Mouse (Mus musculus): ENCODE data around the gene Slc38a8.

The Slc38a8 gene

DNA sequence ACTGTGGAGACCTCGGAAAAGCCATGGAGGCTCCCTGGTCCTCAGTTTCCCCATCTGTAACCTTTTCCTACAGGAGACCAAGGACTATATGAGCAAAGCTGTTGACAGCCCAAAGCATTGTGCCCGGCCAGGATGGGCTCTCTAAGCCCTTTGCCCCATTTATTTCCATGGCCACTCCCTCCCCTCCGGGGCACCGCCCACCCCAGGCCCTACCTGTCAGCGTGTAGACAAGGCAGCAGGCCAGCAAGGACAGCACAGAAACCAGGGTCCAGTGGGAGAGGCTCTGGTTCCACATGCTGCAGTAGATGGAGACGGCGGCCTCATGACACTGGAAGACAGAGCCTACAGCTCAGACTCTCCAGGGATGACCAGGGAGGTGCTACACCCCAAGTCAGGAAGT, 14.4 kb downstream of the Slc38a8 start:
- no peak for DNase-seq (ENCODE audit: low spot score in 2 of 2)

DNA sequence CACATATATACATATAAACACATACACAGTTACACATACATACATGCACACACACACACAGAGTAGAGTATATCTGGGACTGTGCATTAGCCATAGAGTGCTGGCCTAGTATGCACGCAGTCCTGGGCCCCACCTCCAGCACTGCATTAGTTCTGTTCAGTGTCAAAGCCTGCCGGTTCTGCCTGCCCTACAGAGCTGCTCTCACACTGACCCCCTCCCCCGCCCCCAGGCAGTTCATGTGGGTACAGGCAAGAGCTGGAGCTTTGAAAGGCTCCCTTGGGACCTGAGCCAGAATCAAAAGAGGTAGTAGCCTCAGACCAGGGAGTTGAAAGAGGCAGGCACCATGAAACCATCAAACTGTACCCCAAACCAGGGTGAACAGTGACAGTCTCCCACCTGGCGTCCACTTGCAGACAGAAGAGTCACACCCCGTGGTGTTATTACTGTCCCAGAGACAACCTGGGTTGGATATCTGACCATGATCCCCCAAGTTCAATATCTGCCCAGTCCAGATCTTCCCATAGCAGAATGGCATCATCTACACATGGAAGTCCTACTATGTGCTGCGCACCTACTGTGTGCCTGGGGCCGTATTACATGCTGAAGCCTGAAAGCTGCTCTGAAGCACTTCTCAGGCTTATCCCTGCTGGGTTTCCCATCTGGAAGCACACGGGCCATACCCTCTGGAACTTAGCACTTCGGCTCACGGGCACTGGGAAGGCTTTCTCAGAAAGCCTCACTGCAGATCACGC, 17.2 kb downstream of the Slc38a8 start:
- DNase-seq (ENCODE audit: low spot score in 2 of 2) = no peak

DNA sequence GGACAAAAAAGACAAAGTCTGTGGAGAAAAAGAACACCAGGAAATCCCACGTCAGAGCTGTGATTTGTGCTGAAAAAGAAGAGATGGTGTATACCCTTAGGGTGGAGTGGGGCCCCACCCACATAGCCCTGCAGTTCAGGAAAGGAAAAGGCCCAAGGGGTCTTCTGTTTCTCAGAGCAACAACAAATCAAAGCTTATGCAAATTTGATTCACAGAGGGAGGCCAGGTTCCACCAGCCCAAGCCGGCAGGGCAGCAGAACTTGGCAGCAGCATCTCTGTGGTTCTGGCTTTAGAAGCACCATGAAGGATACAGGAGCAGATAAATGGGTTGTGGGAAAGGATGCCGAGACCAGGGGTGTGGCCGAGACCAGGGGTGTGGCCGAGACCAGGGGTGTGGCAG, 22.8 kb downstream of the Slc38a8 start:
- no peak for DNase-seq (ENCODE audit: low spot score in 2 of 2)

DNA sequence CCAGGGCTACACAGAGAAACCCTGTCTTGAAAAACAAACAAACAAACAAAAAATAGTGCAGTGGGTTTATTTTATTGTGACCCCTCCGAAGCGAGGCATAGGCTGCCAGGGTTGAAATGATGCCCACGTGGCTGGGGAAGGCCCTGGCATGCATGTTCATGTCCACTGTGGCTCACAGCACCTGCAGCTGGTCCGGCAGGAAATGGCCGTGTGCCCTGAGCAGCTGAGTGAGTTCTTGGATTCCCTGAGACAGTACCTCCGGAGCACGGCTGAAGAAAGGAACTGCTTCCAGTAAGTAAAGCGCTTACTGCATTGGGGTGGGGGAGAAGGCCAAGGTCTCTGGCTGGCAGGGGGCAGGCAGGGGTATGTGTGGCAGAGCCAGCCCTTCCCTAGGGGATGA, 33.4 kb downstream of the Slc38a8 start:
- no peak for DNase-seq (ENCODE audit: low spot score in 2 of 2)

DNA sequence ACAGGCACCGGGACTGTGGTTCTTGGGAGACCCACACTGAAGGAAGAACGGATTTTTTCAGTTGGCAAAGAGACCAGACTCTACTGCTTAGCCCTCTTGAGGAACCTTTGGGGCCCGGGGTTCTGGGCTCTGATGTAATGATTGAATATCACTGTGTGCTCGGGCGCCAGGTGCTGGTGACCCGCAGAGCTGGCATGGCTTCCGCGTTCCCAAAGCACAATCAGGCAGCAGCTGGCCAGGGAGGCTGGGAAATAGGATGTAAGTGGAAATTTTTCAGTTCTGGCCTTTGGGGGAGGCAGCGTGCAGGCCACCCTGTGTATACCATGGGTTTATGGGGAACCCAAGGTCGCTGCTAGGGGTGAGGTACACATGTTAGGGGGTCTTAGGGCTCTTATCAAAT, 34.7 kb downstream of the Slc38a8 start:
- no peak for DNase-seq (ENCODE audit: low spot score in 2 of 2)

DNA sequence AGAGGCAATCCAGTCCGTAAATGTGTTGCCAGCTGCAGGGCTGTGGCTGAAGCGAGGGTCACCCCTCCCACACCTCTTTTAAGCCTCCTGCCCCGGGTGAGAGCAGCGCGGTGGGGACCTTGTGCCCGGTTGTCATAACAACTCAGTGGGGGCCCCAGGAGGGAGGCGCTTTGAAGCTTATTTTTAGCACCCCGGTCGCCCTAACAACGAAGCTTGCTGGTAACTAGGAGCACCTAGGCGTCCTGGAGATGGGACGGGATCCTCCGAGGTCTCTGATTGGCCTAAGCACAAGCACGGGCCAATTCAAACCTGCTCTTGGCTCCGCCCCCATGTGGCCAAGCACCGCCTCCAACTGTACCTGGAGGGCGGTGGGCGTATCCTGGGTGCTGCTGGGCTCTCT, 35.4 kb downstream of the Slc38a8 start:
- DNase-seq (ENCODE audit: low spot score in 2 of 2) = no peak

DNA sequence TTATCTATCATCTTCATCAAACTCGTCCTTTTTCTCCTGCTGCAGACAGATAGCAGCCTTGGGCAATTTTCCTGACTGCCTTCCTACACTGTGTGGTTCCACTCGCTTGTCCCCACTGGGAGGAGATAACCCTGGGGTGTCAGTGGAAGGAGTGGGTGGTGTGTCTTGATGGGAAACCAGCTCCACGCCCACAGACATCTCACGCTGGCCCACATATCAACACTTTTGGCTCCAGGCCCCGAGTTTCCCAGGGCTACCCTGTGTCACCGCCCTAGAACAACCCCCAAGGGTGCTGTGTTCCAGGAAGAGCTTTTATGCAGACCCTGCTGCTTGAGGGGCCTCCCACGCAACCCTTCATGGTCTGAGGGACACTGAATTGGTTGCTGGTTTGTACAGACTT, 37.8 kb downstream of the Slc38a8 start:
- DNase-seq (ENCODE audit: low spot score in 2 of 2) = no peak

DNA sequence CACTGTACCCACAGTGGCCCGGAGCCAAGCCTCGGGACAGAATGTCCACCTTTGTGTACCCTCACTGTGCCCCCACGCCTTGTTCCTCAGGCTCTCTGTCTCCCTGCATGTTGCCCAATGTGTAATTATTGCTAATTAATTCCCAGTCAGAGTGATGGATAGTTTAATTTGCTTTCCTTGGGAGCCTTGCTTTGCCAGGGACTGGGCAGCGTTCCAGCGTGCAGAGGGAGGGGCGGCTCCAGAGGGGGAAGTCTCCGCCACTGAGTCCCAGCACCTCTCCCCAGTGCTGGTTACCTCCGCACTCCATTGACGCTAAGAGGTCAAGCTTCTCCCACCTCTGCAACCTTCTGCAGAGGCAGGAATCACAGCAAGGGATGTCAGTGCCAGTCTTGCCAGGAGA, 40.1 kb downstream of the Slc38a8 start:
- DNase-seq (ENCODE audit: low spot score in 2 of 2) = no peak

DNA sequence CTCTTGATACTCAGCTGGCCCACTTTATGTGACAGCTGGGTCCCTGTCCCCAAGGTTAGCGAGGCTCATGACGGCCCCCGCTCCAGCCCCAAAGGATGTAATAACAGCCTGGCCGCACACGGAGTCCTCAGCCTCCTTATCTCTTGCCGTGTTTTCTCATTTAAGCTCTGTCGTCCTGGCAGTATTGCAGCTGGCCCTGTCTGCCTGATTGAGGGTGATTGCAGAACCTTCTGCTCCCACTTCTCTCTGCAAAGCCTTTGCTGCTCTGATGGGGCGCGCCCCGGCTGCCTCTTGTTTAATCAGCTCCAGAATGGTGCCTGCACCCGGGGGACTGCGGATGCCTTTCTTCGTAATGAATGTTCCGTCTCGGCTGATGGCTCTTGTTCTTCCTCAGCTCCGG, 41.8 kb downstream of the Slc38a8 start:
- DNase-seq (ENCODE audit: low spot score in 2 of 2) = no peak

DNA sequence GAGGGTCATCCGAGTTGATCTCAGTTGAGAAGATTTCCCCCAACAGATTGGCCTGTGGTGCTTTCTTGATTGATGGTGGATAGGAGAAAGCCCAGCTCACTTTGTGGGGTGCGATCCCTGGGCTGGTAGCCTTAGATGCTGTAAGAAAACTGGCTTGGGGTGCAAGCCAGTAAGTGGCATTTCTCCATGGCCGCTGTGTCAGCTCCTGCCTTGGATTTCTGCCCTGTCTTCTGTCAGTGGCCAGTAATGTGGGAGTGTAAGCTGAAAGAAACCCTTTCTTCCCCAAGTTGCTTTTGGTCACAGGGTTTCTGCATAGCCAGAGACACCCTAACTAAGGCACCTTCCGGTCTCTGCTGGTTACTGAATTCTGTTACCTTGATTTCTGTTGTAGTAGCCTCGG, 45.5 kb downstream of the Slc38a8 start:
- no peak for DNase-seq (ENCODE audit: low spot score in 2 of 2)

DNA sequence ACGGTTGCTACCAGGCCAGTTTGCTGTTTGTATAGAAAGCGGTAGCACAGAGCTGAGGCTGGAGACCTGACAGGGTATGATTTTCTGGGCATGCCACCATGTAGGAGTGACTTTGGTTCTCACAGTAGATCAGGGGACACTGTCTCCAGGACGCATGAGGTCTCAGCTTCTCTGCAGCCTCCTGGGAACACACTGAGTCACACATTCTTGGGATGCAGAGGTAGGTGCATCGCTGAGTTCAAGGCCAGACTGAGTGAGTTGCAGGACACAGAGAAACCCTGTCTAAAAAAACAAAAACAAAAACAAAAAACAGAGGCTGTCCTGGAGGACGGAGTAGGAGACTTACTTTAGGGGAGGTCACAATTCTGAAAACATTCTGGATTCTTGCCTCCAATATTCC, 48.6 kb downstream of the Slc38a8 start:
- no peak for DNase-seq (ENCODE audit: low spot score in 2 of 2)

DNA sequence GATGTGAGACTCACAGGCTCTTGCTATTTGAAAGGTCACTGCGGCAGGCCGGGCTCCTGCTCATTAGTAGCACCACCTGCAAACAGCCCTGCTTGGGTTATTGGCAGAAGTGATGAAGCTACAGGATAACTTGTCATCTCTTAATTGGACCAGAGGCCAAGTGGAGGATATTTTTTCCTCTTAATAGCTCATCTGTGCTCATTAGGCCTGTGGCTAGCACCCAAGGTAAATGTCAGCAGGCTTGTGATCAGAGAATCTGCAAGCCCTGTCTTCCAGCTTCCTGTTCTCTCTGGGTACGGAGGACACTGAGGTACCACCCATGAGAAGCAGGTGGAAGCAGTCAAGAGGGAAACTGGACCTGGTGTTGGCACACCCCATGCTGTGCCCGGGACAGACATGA, 50.4 kb downstream of the Slc38a8 start:
- no peak for DNase-seq (ENCODE audit: low spot score in 2 of 2)

DNA sequence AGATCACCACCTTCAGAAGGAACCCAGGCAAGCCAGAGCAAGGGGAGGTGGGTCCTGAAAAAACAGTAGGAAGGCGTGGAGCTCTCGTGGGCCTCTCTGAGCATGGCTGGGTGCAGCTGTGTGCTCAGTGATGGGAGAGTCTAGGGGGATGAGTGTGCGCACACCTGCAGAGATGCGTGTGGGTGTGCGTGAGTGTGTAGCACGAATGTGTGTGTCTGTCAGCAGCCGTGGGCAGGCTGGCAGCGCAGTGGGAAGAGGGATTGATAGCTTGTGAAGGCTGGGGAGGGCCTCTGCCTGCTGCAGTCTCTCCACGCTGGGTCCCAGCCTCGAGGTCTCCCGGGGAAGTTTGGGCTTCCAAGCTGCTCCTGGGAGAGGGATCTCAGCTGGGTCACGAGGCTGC, 51.9 kb downstream of the Slc38a8 start:
- DNase-seq (ENCODE audit: low spot score in 2 of 2) = no peak

DNA sequence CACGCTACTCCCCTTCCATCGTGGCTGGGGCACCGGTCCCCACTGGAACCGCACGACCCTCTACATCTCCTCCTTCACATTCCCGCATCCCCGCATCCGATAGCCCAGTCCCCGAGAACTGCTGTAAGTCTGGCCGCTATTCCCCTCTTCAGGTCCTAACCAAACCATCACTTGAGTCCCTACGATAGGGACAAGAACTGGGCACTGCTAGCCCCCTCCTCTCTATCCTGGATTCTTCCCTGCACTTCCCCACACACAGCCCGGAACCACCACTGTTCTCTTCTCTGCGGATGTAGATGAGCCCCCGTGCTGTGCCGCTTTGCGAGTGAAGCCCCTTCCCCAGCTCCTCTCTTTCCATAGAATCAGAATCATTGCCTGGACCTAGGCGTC, 53.7 kb downstream of the Slc38a8 start:
- no peak for DNase-seq (ENCODE audit: low spot score in 2 of 2)

DNA sequence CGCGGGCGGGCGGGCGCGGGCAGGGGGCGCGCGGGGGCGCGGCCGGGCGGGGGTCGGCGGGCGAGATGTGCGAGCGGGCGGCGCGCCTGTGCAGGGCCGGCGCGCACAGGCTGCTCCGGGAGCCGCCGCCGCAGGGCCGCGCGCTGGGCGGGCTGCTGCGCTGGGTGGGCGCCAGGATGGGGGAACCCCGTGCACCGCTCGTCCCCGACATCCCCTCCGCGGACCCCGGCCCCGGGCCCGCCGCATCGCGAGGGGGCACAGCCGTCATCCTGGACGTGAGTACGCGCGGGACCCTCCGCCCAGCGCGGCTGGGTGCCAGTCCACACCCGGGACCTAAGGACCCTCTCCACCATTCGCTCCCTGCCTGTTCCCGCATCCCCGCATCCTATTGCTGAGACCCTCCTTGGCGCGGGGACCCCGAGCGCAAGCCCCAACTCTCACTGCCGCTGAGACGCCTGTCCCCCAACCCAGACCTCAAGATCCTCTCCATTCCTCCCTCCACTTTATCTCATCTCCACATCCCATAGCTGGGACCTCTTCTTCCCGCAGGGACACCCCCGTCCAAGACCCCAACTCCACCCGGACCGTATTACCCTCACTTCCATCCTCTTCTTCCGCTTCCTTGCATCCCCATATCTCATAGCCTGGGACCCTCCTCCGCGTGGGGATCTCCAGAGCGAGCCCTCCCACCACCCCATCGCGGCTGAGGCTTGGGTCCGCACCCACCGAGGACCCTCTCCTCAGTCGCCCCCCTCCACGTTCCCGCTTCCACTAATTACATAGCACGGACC, 54.3 kb downstream of the Slc38a8 start:
- no peak for DNase-seq (ENCODE audit: low spot score in 2 of 2)

DNA sequence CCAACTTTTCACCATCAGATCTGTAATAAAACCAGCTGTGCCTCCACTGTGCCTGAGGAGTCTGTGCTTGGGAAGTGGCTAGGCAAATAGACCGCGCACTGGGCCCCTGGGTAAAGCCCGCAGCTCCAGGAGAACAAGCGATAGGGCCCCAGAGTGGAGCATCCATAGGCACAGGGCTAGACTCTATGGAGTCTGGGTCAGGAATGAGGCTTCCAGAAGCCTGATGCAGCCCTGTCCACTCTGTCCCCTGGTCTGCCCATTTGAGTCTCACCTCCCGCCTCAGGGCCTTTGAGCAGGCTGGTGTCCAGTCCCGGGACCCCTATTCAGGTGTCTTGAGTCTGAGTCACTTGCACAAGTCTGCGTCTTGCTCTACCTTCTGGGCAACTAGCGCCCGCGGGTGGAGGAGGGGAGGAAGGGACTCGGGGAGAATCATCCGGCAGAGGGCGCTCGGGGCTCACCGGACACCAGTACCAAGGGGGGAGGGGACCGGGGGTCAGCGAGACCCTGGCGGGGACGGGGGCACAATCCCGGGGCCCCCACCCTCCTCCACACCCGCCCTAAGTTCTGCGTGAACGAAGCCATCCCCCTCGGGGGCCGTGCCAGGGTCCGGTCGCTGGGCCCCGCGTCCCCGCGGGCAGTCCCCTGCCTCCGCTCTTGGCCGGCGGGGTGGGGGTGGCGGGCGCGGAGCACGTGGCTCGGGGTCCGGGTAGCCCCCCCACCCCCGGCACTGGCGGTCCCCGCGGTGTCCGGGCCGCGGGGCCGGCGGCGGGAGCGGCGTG, 55.1 kb downstream of the Slc38a8 start, which contains the start of gene Necab2:
Gene Necab2, plus strand, starts transcription at position 509 of the 779 bp plus-strand sequence.
- DNase-seq (ENCODE audit: low spot score in 2 of 2) = peak; percentile 46 to 57

DNA sequence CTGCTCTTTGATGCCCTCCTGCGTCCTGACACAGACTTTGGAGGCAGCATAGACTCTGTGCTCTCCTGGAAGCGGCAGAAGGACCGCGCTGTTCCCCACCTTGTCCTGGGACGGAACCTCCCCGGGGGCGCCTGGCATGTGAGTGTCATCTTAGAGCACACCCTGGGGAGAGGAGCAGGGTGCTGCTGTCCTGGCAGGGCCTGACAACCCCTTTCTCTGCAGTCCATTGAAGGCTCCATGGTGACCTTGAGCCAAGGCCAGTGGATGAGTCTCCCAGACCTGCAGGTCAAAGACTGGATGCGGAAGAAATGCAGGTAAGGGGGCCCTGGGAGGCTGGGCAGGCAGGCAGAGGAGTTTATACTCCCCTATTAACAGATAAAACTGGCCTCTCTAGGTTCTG, 58.5 kb downstream of the Slc38a8 start:
- no peak for DNase-seq (ENCODE audit: low spot score in 2 of 2)

DNA sequence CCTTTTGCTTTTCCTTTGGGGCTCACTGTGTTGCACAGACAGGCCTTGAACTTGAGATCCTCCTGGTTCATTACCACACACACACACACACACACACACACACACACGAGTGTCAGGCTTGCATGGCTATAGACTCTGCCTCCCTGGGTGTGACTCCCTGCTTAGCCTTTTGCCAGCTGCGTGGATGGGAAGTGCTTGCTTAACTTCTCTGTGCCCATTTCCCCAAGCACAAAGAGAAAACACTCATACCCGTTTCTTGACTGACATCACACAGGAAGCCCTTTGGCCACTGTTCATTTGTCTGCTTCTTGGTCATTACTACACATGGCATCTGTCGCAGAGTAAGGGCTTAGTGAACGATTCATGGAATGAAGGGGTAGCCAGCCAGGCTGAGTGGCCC, 59.5 kb downstream of the Slc38a8 start:
- DNase-seq (ENCODE audit: low spot score in 2 of 2) = no peak

DNA sequence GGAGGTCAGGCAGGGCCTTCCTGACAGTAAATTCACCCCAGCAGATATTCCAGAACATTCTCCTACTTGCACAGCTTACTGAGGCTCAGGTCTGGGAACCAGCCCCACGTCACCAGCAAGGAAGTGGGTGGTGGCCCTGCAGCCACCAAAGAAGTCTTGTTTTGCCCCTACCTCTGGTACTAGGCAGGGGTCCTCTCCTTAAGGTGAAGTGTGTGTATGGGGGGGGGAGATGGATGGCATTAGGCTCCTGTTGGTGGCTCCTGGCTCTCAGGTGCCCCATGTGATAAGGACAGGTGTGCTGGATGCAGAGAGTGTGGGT, 60.6 kb downstream of the Slc38a8 start:
- DNase-seq (ENCODE audit: low spot score in 2 of 2) = no peak

DNA sequence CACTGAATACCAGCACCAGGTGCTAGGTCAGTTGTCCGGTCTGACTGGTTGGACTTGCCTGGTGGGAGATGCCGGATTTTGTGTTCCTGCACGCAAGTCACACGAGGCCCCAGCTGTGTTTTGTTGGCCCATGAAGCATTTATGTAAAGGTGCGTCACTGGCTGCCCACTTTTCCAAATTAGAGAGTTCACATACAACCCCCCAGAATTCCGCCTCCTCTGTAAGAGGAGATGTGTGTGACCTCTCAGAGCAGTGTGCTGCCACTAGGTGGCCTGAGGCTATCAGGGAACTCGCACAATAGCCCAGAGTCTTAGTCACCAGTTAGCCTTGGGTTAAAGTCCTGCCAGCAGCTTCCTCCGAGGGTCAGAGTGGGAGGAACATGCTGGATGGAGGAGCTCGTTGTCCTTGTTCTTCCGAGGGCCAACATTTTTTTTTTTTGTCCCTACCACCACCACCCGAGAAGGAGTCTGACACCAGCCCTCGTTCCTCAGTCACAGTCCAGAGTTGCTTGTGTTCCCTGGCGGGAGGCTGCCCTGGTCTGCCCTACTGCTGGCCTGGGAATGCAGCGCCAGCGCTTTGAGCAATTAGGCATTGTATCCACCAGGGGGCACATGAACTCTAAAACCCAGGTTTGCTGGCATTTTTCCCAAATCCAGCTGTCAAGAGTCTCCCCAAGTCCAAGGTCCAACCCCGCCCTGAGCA, 61.1 kb downstream of the Slc38a8 start:
- DNase-seq (ENCODE audit: low spot score in 2 of 2) = peak; percentile 85 to 91

DNA sequence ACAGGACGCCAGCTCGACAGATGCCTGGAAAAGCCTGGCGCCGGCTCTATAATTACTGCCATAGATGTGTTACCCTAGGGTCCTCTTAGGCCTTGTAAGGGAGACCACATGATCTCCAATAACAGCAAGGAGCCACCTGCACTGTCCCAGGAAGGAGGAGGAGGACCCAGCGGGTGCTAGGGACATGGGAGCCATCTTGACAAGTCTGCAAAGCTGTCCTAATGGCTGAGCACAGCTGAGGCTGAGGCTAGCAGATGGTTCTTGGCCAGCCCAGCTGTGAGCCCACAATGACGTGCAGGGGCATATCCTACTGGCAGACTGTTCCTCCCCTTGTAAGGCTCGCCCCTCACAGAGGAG, 61.6 kb downstream of the Slc38a8 start:
- no peak for DNase-seq (ENCODE audit: low spot score in 2 of 2)

DNA sequence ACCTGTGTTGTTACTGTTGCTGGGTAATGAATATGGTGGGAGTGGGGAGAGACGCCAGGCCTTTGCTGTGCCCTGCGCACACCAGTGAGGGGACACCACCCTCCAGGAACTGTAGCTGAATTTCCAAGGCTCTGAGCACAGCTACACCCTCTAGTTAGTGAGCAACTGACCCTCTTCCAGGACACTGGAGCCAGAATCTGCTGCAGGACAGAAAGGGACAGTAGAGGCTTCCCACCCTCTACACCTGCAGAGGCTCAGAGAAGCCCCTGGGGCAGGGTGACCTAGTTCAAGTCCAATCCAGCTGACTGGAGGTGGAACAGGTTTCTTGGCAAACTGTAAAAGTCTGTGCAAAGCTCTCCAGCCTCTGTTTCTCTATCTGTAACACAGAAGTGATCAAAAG, 62.1 kb downstream of the Slc38a8 start:
- no peak for DNase-seq (ENCODE audit: low spot score in 2 of 2)
